Mouse (Mus musculus) stomach, postnatal 0 days (tissue): ENCODE measurements at regions not wholly inside any gene's neighbourhood (a gene's known extent, or its start where the extent isn't known, plus 50 kb on each side); places are given as distances from the start of the nearest gene placed in this dataset.

Experiments used
- ATAC-seq: fragments of 200-750 bp; cut with Nextera tagmentation; 2 replicates; pipeline ENCODE4 v1.8.0; 2017; ENCODE audit not compliant: low FRiP score, low TSS enrichment
- DNase-seq: peaks from one replicate; pipeline ENCODE4 v3.0.0-alpha.2; 2016; ENCODE audit warnings: low spot score
- H3K27ac ChIP-seq: fragments of 300-500 bp; sonication (generic); replicated peaks from 2 replicates; pipeline ENCODE4 v1.5.1; 2014; ENCODE audit warnings: mild to moderate bottlenecking, control low read depth
- H3K27me3 ChIP-seq: fragments of 300-500 bp; sonication (generic); 2 replicates; pipeline ENCODE4 v1.6.1; 2014; ENCODE audit warnings: low read length; ENCODE audit not compliant: control insufficient read depth, insufficient read depth
- H3K36me3 ChIP-seq: fragments of 300-500 bp; sonication (generic); 2 replicates; pipeline ENCODE4 v1.6.1; 2014; ENCODE audit warnings: low read length, mixed read lengths; ENCODE audit not compliant: control insufficient read depth, insufficient read depth
- H3K4me1 ChIP-seq: fragments of 300-500 bp; sonication (generic); replicated peaks from 2 replicates; pipeline ENCODE4 v1.6.1; 2014; ENCODE audit warnings: antibody characterized with exemption; ENCODE audit not compliant: control insufficient read depth, insufficient read depth
- H3K4me2 ChIP-seq: fragments of 300-500 bp; sonication (generic); replicated peaks from 2 replicates; pipeline ENCODE4 v1.6.1; 2014; ENCODE audit warnings: low read depth, mild to moderate bottlenecking, control low read depth, moderate library complexity
- H3K4me3 ChIP-seq: fragments of 300-500 bp; sonication (generic); 2 replicates; pipeline ENCODE4 v1.5.1; 2014; ENCODE audit warnings: low read depth, low read length, control low read depth
- H3K9ac ChIP-seq: fragments of 300-500 bp; sonication (generic); 2 replicates; pipeline ENCODE4 v1.6.1; 2014; ENCODE audit warnings: mild to moderate bottlenecking, low read length, control low read depth, mixed read lengths
- H3K9me3 ChIP-seq: fragments of 300-500 bp; sonication (generic); 2 replicates; pipeline ENCODE4 v1.6.1; 2016; ENCODE audit warnings: low read length; ENCODE audit not compliant: control insufficient read depth
- CTCF ChIP-seq: IDR thresholded peaks from 2 replicates; pipeline ENCODE4 v1.5.1; 2016; ENCODE audit warnings: antibody characterized with exemption, low read depth, mild to moderate bottlenecking, moderate library complexity
- EP300 ChIP-seq: optimal IDR thresholded peaks from 2 replicates; pipeline ENCODE3; 2016; ENCODE audit warnings: antibody characterized with exemption
- WGBS: fragments of 180-500 bp; shearing (Covaris S2); extraction: QIAGEN DNeasy Blood & Tissue Kit; methylation state at CpG from one replicate; pipeline ENCODE4 v1.1.7; 2014; 5-methylcytosine and 5-hydroxymethylcytosine counted together

DNA sequence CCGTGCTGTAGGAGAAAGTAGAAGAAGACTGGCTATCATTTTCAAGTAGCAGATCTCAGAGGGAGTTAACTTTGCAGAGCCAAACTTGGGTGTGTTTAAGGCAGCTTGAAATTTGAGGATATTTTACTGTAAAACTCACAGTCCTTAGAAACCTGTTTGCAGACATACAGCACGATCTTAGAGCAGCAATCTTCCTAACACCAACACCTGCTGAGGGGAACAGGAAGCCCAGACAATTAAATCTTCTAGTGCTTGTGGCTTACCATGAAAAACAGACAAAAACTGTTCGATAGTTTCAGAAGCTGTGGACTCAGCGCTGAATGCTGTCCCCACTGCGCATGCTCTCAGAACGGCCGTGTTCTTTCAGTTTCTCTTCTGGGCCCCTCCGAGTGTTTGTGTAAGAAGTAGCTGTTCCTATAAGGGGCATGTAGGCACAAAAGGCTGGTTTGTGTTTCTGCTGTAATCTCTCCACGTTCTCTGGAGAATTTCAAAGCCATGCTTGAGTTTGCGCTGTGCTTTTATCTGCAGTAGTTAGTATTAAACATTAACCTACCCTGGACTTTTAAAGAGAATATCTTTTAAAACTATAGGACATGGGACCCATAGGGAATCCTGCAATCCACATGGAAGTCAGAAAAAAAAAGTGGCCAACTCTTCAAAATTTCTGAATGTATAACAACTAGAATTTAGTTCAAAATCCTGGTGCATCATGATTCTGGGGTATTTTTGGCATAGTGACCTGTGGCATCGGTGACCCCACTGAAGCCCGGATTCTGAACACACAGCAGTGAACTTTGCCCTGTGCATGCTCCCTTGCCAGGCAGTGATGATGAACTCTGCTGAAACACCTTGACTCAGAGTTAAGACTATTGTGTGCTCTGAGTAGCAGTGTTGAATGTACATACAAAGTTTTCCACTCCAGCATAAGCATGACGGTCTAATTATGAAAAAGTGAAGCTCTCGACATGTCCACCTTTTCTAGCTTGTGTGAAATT lies 584.4 kb downstream of the Etnk1 start:
- WGBS, result 42% methylated on average over 14 of the region's 14 CpGs
- Histone ChIP-seq H3K4me1 (no peaks in the 10 kb centered on the region; the same call in 1 of the 2 replicates), H3K4me2 (peak overlapping the region; percentile 38), H3K27ac (peak overlapping the region; percentile 50), H3K9ac (peak overlapping the region; percentile 31; the same call in 1 of the 2 replicates), H3K27me3 (no peaks in the 10 kb centered on the region), H3K9me3 (no peaks in the 10 kb centered on the region), H3K36me3 (no peaks in the 10 kb centered on the region), H3K4me3 (peak overlapping the region; percentile 37)
- DNase-seq (peak; percentile 82), ATAC-seq (peak; percentile 90)
- no peak for TF ChIP-seq CTCF
- TF ChIP-seq EP300, result no peak

DNA sequence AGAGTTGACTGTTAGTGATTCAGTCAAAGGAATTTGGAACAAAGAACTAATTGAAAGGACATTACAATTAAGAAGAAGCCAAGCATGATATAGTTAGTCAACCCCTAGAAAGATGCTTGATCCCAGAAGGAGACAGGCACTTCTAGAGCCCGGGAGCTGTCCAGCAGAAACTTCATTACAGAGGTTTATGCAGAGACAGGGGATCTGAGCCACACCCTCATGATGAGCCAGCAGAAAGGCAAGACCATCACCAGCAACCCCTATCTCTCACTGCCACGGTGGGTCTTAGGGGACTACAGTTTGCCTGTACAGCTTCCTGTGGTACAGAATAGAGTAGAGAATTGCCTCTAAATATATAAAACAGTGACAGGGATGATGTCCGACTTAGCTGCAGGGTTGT lies 590.4 kb downstream of the Etnk1 start:
- Histone ChIP-seq H3K4me1 (no peaks in the 10 kb centered on the region), H3K4me3 (no peak overlapping the region), H3K9me3 (no peaks in the 10 kb centered on the region), H3K4me2 (no peak overlapping the region), H3K36me3 (no peaks in the 10 kb centered on the region), H3K27me3 (no peaks in the 10 kb centered on the region), H3K27ac (no peak overlapping the region), H3K9ac (no peak overlapping the region)
- WGBS, result 74% methylated on average over 3 of the region's 3 CpGs
- ATAC-seq (no peak), DNase-seq (no peak)
- no peak for TF ChIP-seq EP300
- no peak for TF ChIP-seq CTCF

DNA sequence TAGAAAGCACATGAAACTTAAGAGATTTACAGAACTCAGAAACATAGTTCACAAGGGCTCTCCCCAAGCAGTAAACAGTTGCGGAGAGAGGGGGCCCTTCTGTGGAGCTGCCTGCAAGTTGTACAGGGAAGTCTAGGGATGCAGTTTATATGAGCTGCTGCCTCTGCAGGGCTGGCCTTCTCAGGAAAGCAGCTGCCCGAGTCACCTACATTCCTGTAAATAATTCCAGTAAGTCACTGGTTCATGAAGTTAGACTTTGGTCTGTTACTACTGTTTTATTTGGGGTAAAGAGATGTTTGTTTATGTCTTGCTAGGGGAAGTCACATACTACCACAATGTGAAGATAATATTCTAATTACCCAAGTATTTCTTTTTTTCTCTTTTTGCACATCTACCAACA lies 601.1 kb downstream of the Etnk1 start:
- no peaks in the 10 kb centered on the region for H3K27me3 ChIP-seq
- H3K27ac ChIP-seq, result no peak overlapping the region
- no peaks in the 10 kb centered on the region for H3K36me3 ChIP-seq
- no peaks in the 10 kb centered on the region for H3K9me3 ChIP-seq
- no peak overlapping the region for H3K4me2 ChIP-seq
- no peak overlapping the region for H3K9ac ChIP-seq
- WGBS, result 71% methylated on average over 2 of the region's 2 CpGs
- no peaks in the 10 kb centered on the region for H3K4me1 ChIP-seq
- H3K4me3 ChIP-seq, result no peak overlapping the region
- no peak for ATAC-seq
- no peak for DNase-seq
- TF ChIP-seq EP300 (no peak), CTCF (no peak)
